Mouse (Mus musculus): ENCODE data around the gene Mapkapk3. TPM values are rescaled to one million over a fixed set of nuclear protein-coding genes. Genes with fewer than 3 reads are reported as not detected.

Gene Mapkapk3
- polyA plus RNA-seq, 1 experiment from 2014 or later = 26.2 TPM

GRCm38 (mm10) chr9:107305601-107306542 is 16.2 kb upstream of the Mapkapk3 start:
- no peak for ATAC-seq
- H3K36me3 ChIP-seq (ENCODE audit: control insufficient read depth, insufficient read depth) = peaks cover 21% of the 10 kb centered on the region
- H3K9ac ChIP-seq (ENCODE audit: low read depth, low read length) = no peak overlapping the region
- H3K9me3 ChIP-seq (ENCODE audit: control insufficient read depth) = no peaks in the 10 kb centered on the region
- no peak for TF ChIP-seq CTCF (IDR thresholded peaks at IDR 0.05; ENCODE audit: low read depth)
- H3K4me2 ChIP-seq (replicated peaks; ENCODE audit: low read depth) = no peak overlapping the region
- peaks cover 14% of the 10 kb centered on the region; the same call in 1 of the 2 replicates for H3K4me1 ChIP-seq (replicated peaks; ENCODE audit: control insufficient read depth, insufficient read depth, low read length)
- no peak overlapping the region for H3K4me3 ChIP-seq (ENCODE audit: low read depth, low read length)
- no peaks in the 10 kb centered on the region for H3K27me3 ChIP-seq (replicated peaks; ENCODE audit: control insufficient read depth, insufficient read depth, low read length)
- no peak overlapping the region for H3K27ac ChIP-seq (ENCODE audit: low read depth, low read length)
- WGBS = 40% methylated on average over 13 of the region's 13 CpGs

GRCm38 (mm10) chr9:107305012-107305411 is 15.3 kb upstream of the Mapkapk3 start:
- Histone ChIP-seq H3K27ac (ENCODE audit: low read depth, low read length) (no peak overlapping the region), H3K9ac (ENCODE audit: low read depth, low read length) (no peak overlapping the region), H3K4me3 (ENCODE audit: low read depth, low read length) (no peak overlapping the region), H3K36me3 (ENCODE audit: control insufficient read depth, insufficient read depth) (peaks cover 30% of the 10 kb centered on the region), H3K4me2 (replicated peaks; ENCODE audit: low read depth) (no peak overlapping the region), H3K27me3 (replicated peaks; ENCODE audit: control insufficient read depth, insufficient read depth, low read length) (no peaks in the 10 kb centered on the region), H3K9me3 (ENCODE audit: control insufficient read depth) (no peaks in the 10 kb centered on the region), H3K4me1 (replicated peaks; ENCODE audit: control insufficient read depth, insufficient read depth, low read length) (peaks cover 14% of the 10 kb centered on the region; the same call in 1 of the 2 replicates)
- TF ChIP-seq CTCF (IDR thresholded peaks at IDR 0.05; ENCODE audit: low read depth) = no peak
- no peak for ATAC-seq
- 72% methylated on average over 4 of the region's 4 CpGs for WGBS

- no peak overlapping the region for H3K27ac ChIP-seq (ENCODE audit: low read depth, low read length)
- H3K4me1 ChIP-seq (replicated peaks; ENCODE audit: control insufficient read depth, insufficient read depth, low read length) = peaks cover 14% of the 10 kb centered on the region; the same call in 1 of the 2 replicates
- H3K4me3 ChIP-seq (ENCODE audit: low read depth, low read length) = no peak overlapping the region
- H3K9ac ChIP-seq (ENCODE audit: low read depth, low read length) = no peak overlapping the region
- 64% methylated on average over 3 of the region's 3 CpGs for WGBS
- ATAC-seq = no peak
- H3K9me3 ChIP-seq (ENCODE audit: control insufficient read depth) = no peaks in the 10 kb centered on the region
- H3K27me3 ChIP-seq (replicated peaks; ENCODE audit: control insufficient read depth, insufficient read depth, low read length) = no peaks in the 10 kb centered on the region
- H3K4me2 ChIP-seq (replicated peaks; ENCODE audit: low read depth) = no peak overlapping the region
- peaks cover 33% of the 10 kb centered on the region for H3K36me3 ChIP-seq (ENCODE audit: control insufficient read depth, insufficient read depth)
- TF ChIP-seq CTCF (IDR thresholded peaks at IDR 0.05; ENCODE audit: low read depth) = no peak
Observed at GRCm38 (mm10) chr9:107304383-107304782, 14.7 kb upstream of the Mapkapk3 start.

- no peak for TF ChIP-seq CTCF (IDR thresholded peaks at IDR 0.05; ENCODE audit: low read depth)
- WGBS = 88% methylated on average over 5 of the region's 5 CpGs
Observed at GRCm38 (mm10) chr9:107303900-107304299, 14.2 kb upstream of the Mapkapk3 start.

GRCm38 (mm10) chr9:107303121-107303820 is 13.6 kb upstream of the Mapkapk3 start:
- Histone ChIP-seq H3K9me3 (ENCODE audit: control insufficient read depth) (no peaks in the 10 kb centered on the region), H3K9ac (ENCODE audit: low read depth, low read length) (no peak overlapping the region), H3K4me1 (replicated peaks; ENCODE audit: control insufficient read depth, insufficient read depth, low read length) (peaks cover 19% of the 10 kb centered on the region; the same call in 1 of the 2 replicates), H3K27me3 (replicated peaks; ENCODE audit: control insufficient read depth, insufficient read depth, low read length) (no peaks in the 10 kb centered on the region), H3K27ac (ENCODE audit: low read depth, low read length) (no peak overlapping the region), H3K4me2 (replicated peaks; ENCODE audit: low read depth) (no peak overlapping the region), H3K36me3 (ENCODE audit: control insufficient read depth, insufficient read depth) (peaks cover 33% of the 10 kb centered on the region), H3K4me3 (ENCODE audit: low read depth, low read length) (no peak overlapping the region)
- WGBS = 74% methylated on average over 9 of the region's 9 CpGs
- TF ChIP-seq CTCF (IDR thresholded peaks at IDR 0.05; ENCODE audit: low read depth) = no peak
- no peak for ATAC-seq

More at GRCm38 (mm10) chr9:107303900-107304299, 14.2 kb upstream of the Mapkapk3 start:
- no peak overlapping the region for H3K27ac ChIP-seq (ENCODE audit: low read depth, low read length)
- no peaks in the 10 kb centered on the region for H3K9me3 ChIP-seq (ENCODE audit: control insufficient read depth)
- ATAC-seq = no peak
- H3K9ac ChIP-seq (ENCODE audit: low read depth, low read length) = no peak overlapping the region
- H3K4me1 ChIP-seq (replicated peaks; ENCODE audit: control insufficient read depth, insufficient read depth, low read length) = peaks cover 15% of the 10 kb centered on the region; the same call in 1 of the 2 replicates
- H3K36me3 ChIP-seq (ENCODE audit: control insufficient read depth, insufficient read depth) = peaks cover 33% of the 10 kb centered on the region
- H3K4me2 ChIP-seq (replicated peaks; ENCODE audit: low read depth) = no peak overlapping the region
- no peaks in the 10 kb centered on the region for H3K27me3 ChIP-seq (replicated peaks; ENCODE audit: control insufficient read depth, insufficient read depth, low read length)
- H3K4me3 ChIP-seq (ENCODE audit: low read depth, low read length) = no peak overlapping the region

- Histone ChIP-seq H3K9ac (ENCODE audit: low read depth, low read length) (no peak overlapping the region), H3K27ac (ENCODE audit: low read depth, low read length) (0 out of 2 replicates have a peak overlapping the region, but pooled peaks have one; percentile 37), H3K4me1 (replicated peaks; ENCODE audit: control insufficient read depth, insufficient read depth, low read length) (peaks cover 15% of the 10 kb centered on the region; the same call in 1 of the 2 replicates), H3K36me3 (ENCODE audit: control insufficient read depth, insufficient read depth) (peaks cover 33% of the 10 kb centered on the region), H3K27me3 (replicated peaks; ENCODE audit: control insufficient read depth, insufficient read depth, low read length) (no peaks in the 10 kb centered on the region), H3K9me3 (ENCODE audit: control insufficient read depth) (no peaks in the 10 kb centered on the region), H3K4me2 (replicated peaks; ENCODE audit: low read depth) (no peak overlapping the region), H3K4me3 (ENCODE audit: low read depth, low read length) (no peak overlapping the region)
- TF ChIP-seq CTCF (IDR thresholded peaks at IDR 0.05; ENCODE audit: low read depth) = no peak
- no peak for ATAC-seq
- WGBS = 52% methylated on average over 7 of the region's 7 CpGs
Observed at GRCm38 (mm10) chr9:107302592-107302991, 12.9 kb upstream of the Mapkapk3 start.
